Mouse (Mus musculus): ENCODE measurements around the gene Sun5.
"Not testable (repeated sequence)": the region's sequence is repeated elsewhere in the genome, so short reads cannot be mapped to it uniquely, and the experiment has no call there.

Gene Sun5

DNA sequence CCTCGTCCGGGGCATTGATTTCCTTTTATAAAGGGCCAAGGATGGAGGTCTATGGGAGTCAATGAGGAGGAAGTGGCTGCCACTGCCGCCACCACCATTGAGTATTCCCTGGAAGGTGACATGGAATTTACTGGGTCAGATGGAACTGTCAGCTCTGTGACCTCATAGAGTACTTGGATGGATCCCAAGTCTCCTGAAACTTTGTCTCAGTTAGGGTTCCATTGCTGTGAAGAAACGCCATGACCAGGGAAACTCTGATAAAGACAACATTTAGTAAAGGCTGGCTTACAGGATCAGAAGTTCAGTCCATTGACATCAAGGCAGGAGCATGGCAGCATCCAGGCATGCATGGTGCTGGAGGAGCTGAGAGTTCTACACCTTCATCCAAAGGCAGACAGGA, at the start of gene Sun5:
Gene Sun5, minus strand, starts transcription at position 101 of the 400 bp plus-strand sequence.
- no peak for DNase-seq (ENCODE audit: low spot score in 2 of 2)

DNA sequence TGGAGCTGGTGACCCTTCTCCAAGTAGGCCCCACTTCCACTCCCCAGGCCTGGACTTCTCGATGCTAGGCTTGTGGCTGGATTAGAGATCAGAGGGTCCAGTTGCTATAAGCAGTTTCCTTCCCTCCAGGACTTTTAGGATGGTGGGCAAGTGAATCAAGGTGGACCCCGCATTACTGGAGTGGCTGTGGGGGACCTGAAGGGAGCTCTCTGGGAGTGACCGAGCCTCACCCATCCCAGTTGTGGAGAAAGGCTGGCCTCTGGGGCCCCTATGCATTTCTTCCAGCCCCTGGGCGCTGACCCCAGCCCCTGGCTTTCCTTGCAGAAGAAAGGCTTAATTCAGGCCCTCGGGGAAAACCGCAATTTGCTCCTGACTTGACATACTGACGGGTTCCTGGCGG, 47.0 kb upstream of the Sun5 start, which contains the start of gene Bpifb3:
Gene Bpifb3, plus strand, starts transcription at position 301 of the 400 bp plus-strand sequence.
- DNase-seq (ENCODE audit: low spot score in 2 of 2) = no peak

DNA sequence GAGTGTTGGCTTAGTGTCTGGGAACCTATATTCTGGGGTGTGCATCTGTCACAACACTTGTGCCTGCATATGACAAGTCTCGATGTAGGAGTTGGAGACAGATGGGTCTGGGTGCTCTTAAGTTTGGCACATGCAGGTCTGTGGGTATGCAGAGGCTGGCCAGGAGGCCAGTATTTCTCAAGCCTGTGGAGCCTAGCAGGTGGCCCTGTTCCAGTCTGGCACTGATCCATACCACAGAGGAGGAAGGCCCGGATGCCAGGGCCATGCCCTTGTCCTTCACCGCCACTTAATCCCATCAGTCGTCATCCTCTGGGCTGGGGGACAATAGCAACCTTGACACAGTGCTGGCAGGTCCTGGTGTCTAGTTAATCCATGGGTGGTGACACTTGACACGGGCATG, 43.3 kb upstream of the Sun5 start:
- DNase-seq (ENCODE audit: low spot score in 2 of 2) = no peak

DNA sequence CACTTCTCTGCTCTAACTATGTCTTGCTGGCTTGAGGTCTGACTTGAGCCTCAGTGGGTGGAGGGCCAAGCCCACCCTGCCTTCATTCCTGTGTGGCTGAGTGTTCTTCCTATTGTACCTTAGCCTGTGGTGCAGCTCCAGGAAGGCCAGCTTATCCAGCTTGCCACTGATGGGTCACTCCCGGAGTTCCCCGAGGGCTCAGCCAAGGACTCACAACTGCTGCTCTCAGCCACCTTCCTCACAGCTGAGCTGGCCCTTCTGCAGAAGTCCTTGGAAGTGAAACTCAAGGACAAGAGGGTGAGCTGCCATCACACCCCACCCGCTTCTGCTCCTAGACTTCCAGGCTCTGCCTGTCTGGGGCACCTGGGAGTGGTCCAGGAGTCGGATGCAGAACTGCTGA, 35.7 kb upstream of the Sun5 start:
- DNase-seq (ENCODE audit: low spot score in 2 of 2) = no peak

DNA sequence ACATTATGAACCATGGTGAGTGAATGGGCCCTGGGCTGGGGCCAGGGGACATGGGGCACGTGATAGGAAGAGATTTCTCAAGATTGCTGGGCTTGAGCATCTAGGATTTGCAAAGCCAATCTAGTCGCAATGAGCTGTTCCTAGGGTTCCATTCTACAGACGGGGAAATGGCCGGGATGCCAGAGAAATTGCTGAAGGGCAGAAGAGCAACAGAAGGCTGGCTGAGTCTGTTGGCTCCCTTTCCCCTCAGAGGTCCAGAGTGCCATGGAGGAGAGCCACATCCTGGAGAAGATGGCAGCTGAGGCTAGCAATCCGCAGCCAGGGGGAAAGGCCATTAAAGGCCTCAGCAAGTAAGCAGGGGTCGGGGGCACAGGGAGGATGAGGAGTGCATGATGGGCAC, 31.8 kb upstream of the Sun5 start:
- DNase-seq (ENCODE audit: low spot score in 2 of 2) = no peak

DNA sequence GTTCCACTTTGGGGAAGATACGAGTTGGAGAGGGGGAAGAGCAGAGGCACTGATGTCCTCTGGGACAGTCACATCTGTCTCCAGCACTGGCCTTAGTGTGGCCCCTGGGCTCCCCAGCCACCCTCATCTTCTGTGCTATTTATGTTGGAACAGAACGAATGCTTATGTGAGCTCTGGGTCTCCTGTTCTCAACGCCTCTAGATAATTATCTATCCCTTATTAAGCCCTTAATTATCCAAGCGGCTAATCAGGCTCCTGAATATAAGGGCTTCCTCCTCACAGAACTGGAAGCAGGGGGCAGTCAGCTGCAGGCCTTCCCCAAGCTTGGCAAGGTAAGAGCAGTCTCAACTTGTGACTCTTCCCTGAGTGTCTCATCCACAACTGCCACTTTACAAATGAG, 29.2 kb upstream of the Sun5 start, which contains the start of gene Bpifb6:
Gene Bpifb6, plus strand, starts transcription at position 301 of the 400 bp plus-strand sequence.
- DNase-seq (ENCODE audit: low spot score in 2 of 2) = no peak

DNA sequence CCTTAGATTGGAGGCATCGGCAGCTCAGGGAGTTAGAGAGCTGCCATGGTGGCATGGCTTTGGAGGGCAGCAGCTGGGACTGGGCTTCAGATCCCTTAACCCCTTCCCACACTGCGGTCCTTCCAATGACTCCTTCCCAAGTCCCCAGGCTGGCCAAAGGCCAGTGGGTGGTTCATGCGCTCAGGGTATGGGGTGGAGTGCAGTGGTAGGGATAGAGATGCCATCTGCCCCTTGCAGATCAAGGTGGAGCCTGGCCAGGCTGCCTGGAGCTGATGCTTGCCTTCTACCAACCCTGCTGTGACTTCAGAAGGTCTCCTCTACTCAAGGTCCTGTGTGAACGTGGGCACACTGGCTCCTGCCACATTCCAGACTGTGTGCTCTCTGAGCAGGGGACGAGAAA, 28.2 kb upstream of the Sun5 start:
- DNase-seq (ENCODE audit: low spot score in 2 of 2) = no peak

DNA sequence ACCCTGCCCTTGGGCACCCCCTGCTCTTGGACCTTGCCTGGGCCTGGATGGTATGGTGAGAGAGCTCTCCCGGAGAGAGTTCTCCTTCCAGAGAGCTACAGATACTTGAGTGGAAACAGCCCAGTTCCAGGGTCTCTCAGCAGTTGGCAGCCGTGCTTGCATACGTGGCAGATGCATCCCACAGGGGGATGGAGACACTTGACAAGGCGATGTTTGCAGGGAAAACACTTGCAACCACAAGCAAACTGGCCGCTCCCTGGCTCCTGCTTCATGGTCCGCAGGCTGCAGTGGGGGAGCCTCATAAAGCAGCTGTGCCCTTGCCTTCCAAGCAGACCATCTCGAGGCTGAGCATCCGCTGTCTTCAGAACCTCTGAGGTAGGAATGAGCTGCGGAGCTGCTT, 3.9 kb upstream of the Sun5 start, which contains the start of gene Bpifb2:
Gene Bpifb2, plus strand, starts transcription at position 301 of the 400 bp plus-strand sequence.
- DNase-seq (ENCODE audit: low spot score in 2 of 2) = no peak

DNA sequence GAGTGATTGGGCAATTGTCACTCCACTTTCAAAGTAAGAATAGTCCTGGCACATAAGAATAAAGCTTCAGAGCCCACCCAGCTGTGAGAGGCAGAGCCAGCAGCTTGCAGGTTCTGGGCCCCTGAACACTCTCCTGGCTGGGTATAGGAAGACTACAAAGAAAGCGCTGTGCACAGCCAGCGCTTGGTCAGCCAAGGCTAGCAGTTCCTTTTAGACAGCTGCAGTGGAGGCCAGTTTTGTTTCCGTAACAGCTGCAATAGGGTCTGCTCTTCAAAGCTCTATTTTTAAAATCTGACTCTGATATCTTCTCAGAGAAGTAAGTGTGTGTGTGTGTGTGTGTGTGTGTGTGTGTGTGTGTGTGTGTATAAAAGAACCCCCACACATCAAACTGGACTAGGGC, 8.9 kb downstream of the Sun5 start:
- no peak for DNase-seq (ENCODE audit: low spot score in 2 of 2)

DNA sequence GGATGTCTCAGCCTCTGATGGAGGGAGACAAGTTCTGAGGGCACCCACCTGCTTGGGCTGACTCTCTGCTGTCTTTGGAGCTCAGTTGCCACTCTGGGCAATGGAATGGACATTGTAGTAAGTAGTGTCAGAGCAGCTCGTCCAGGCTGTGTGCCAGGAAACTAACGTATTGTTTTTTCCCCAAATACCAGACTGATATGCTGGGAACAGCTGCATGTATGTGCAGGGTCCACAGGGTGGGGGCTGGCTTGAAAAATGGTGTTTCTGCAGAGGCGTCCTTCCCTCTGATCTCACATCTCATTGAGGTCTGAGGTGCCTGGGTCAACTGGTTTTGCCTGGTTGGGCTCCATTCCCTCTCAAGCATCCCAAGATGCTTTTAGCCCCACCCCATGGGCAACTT, 10.2 kb downstream of the Sun5 start:
- DNase-seq (ENCODE audit: low spot score in 2 of 2) = no peak

DNA sequence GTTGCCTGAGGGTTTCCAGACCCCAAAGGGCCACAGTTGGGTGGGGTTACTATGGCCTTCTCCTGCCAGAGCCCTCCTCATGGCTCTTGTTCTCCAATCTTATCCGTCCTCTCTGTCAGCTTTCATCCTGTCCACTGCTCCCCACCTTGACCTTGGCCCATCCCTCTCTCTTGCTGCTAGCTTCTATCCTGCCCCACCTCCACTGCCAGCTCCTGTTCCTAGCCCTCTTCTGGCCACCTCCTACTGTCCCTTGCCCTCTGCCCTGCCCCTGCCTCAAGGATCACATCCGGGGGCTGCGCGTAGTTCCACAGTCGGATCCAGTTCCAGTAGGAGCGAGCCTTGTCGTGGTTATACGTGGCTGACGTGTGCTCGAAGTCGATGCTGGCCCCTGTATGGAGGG, 10.6 kb downstream of the Sun5 start:
- no peak for DNase-seq (ENCODE audit: low spot score in 2 of 2)

DNA sequence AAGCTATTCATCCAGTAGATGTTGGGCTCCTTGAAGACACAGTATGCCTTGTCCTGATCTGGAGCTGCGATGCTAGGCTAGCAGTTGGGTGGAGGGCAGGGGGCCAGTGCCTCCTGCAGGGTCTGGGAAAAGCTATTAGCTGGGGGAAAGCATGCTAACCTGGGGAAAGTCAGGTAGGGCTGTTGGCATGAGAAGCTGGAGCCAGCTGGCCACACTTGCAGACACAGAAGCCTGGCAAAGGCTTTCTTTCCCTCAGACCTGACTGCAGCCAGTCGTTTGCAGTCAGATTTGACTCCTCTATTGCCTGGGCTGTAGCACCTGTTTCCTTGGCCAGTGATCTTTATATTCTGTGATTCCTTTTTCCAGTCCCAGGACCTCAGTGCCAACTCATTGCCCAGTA, 11.3 kb downstream of the Sun5 start:
- DNase-seq (ENCODE audit: low spot score in 2 of 2) = no peak

DNA sequence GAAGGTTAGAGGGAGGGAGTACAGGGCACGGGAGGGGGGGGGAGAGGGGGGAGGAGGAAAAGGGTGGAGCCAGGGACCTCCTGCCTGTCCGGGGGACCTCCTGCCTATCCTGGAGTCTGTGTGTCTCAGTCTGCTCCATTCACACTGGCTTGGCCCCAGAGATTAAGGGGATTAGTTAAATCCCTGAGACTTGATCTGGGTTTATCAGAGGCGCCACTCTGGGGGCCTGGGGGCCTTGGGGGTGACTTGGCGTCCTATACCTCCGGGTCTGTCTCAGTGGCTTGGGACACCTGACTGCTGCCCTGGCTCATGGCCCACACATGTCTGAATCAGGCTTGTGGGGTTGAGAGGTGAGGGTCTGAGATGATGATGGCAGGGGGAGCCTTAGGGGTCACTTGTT, 17.3 kb downstream of the Sun5 start:
- DNase-seq (ENCODE audit: low spot score in 2 of 2) = no peak

DNA sequence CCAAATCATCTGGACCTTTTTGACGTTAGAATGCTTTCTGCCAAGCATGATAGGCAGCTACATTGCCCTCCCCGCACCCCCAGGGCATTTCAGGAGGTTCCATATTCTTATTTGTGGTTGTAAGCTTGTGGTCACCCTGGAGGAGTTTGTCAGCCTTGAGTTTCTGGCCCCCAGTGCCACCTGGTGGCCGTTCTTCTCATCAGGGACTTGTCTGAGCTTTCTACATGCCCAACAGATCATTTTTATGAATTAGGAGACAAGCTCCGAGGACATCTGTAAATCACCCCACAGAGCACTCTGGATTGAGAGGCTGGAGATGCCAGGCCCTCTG, 19.9 kb downstream of the Sun5 start:
- peak; percentile 14 to 71 for DNase-seq (ENCODE audit: low spot score in 2 of 2)

DNA sequence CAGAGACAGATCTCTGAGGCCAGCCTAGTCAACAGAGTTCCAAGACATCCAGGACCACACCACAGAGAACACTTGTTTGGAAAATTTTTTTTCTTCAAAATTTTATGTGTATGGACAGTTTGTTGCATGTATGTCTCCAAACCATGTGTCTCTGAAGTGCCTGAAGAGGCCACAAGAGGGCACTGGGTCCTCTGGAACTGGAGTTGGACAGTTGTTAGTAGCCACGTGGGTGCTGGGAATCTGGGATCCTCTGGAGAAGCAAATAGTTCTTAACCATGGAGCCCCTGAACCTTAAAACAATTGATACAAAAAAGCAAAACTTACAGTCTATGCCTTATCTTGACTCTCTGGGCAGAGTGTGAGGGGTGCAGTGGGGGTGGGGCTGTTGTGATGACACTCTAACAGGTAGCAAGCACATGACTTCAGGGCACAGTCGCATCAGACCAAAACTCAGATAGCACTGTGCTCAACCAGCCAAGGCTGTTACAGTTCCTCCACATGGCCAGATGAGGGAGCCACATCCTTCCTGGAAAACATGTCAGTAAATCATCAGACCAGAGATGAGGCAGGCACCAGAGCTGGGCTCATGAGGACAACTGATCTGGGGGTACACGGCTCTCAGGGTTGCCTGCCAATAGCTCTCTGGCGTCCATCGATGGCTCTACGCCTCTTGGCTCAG, 20.4 kb downstream of the Sun5 start:
- peak in 1 of 2 experiments; percentile 41 for DNase-seq (ENCODE audit: low spot score in 2 of 2)

DNA sequence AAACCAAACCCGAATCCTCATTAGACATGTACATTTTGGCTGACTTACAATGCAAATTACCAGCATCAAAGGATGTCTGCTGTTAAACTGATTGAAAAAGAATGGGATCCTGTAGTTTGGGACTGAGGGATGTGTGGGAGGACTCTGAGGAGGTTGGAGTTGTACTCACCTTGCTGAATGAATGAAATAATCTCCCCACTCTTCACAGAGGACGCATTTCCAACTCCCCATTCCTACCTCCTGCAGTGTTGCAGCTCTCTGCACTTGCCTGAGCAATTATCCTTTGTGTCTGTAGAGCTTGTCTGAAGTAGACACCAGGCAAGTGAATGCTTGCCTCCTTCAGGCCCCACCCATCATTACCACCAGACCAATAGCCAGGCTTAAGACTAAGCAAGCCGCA, 22.5 kb downstream of the Sun5 start:
- DNase-seq (ENCODE audit: low spot score in 2 of 2) = no peak

DNA sequence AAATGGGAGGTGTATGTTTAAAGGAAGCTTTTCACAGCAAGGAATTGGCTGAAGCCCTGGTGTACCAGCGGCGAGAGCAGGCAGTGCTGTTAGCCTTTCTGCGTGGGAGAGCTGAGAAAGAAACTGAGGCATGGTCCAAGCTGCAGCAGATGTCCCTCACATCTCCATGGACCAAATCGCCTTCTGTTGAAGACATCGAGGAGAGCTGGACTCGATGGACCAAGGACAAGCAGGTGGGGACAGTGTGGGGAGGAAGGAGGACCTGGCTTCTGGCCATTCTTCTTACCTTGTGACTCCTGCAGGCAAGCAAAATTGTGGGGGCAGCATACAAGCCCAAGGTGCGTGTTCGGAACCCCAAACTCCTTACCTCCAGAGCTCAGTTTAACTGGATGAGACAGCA, 28.0 kb downstream of the Sun5 start:
- DNase-seq (ENCODE audit: low spot score in 2 of 2) = no peak

DNA sequence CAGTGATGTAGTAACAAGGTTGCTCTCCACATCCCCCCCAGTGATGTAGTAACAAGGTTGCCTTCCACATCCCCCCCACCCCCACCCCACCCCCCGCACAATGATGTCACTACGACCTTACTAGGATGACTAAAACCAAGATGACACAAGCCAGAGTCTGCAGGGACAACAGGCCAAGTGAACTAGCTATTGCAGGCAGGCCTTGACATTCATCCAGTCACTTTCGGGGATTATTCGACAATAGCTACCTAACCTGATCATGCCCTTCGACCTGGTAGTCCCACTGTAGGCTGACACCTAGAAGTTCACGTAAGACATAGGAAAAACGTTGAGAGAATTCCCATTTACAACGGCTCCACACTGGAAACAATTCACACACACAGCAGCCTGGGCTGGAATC, 37.6 kb downstream of the Sun5 start:
- DNase-seq (ENCODE audit: low spot score in 2 of 2) = no peak

DNA sequence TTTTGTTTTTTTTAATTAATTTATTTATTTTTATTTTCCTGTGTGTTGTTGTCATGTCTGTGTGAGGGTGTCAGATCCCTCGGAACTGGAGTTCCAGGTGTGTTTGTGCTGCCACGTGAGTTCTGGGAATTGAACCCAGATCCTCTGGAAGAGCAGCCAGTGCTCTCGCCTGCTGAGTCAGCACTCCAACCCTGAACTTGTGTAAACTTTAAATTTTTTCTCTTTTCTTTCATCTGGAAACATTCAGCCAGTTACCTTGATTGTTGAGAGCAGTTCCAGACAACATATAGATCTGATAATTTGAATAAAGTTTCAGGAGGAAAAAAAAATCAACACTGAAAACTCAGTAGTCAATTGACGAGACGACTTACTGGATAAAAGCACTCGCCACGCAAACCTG, 42.2 kb downstream of the Sun5 start:
- DNase-seq (ENCODE audit: low spot score in 2 of 2) = no peak

DNA sequence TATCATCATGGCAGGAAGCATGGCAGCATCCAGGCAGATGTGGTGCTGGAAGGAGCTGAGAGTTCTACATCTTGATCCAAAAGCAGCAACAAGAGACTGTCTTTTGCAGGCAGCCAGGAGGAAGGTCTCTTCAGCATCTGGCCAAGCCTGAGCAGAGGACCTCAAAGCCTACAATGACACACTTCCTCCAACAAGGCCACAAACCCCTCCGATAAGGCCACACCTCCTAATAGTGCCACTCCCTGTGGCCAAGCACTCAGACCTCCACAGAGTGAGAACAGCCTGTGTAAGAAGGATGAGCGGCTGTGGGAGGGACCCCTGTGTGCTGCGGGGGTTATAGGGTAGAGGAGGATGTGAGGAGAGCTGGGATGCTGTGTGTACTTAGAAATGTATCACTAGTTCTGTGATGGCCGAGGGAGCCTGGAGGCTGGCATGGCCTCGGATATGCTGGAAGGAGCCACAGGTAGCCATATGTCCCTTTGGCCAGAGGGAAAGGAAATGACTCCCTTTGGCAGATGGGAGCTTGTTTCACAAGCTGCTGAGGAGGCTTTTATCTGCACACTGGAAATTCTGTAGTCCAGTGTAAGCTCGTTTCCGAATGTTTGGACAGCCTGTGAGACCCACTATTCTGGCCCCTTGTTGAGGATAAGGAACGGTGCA, 43.6 kb downstream of the Sun5 start:
- no peak for DNase-seq (ENCODE audit: low spot score in 2 of 2)

DNA sequence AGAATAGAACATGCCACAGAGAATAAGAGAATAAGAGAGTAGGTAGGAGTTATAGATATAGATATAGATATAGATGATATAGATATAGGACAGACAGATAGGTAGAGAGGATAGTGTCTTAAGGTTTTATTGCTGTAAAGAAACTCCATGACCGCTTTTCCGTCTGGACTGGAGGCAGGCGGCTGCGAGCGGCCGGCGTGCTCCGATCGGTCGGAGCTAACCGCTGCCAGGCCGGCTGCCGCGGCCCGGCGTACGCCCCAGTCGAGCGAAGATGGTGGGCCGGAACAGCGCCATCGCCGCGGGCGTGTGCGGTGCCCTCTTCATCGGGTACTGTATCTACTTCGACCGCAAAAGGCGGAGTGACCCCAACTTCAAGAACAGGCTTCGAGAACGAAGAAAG, 45.0 kb downstream of the Sun5 start:
- DNase-seq (ENCODE audit: low spot score in 2 of 2) = not testable (repeated sequence)

DNA sequence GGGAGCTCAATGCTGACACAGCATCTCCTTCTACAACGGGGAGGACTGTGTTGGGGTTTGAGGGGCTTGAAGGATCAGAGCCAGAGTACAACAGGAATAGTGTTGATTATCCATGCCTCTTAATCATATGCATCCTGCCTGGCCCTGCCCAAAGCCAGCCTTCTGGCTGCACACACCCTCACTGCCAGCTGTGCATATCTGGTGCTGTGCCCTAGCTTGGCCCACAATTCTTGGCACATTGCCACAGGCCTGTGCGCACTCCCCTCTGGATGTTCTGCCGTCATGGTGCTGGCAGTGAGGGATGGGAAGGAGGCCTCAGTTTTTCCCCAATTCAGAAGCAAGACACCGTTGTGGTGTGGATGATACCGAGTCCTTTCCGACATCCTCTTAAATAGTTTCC, 46.3 kb downstream of the Sun5 start:
- DNase-seq (ENCODE audit: low spot score in 2 of 2) = no peak

DNA sequence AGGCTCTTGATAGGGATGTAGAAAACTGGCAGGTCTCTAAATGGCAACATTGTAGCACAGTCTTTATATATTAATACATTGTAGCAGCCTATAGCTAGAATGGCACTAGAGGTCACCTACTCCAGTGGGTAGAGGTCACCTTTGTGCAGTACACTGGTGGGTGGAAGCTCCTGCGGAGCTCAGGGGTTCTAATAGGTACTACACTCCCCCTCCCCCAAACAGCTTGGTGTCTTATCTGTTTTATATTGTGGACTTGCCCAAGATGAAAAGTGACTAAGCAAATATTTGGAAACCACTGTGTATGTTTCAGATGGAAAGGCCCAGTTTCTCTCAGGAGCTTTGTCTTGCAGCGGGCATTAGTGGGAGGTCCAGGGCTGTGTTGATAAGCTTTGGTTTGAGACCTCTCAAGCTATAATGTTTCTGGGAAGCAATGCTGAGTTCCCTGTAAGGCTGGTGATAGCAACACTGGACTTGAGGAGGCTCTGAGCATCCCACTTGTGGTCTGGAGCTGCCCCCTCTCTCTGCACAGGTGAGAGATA, 48.8 kb downstream of the Sun5 start:
- DNase-seq (ENCODE audit: low spot score in 2 of 2) = no peak

Data from spleen, postnatal 10 days (tissue).